Mouse (Mus musculus) heart, adult 2 months (tissue): Measurements from ENCODE around the gene Ccna1. TPM values are rescaled to one million over a fixed set of nuclear protein-coding genes. Genes with fewer than 3 reads are reported as not detected.
A peak's percentile ranks its signal among the peaks of the same experiment; 100 is the strongest.

Experiments
- DNase-seq, 2 experiments: peaks; one replicate each; pipeline ENCODE4 v3.0.0; 2021
- H3K27ac ChIP-seq: fragments of 200-600 bp; 2 replicates; pipeline ENCODE4 v1.8.1; 2022
- H3K27me3 ChIP-seq: fragments of 200-500 bp; 2 replicates; pipeline ENCODE4 v1.6.1; 2012; ENCODE audit warnings: mild to moderate bottlenecking, low read length, inconsistent platforms, mixed read lengths; ENCODE audit not compliant: control insufficient read depth, insufficient read depth
- H3K36me3 ChIP-seq: fragments of 200-500 bp; 2 replicates; pipeline ENCODE4 v1.6.1; 2012; ENCODE audit warnings: low read length, inconsistent platforms; ENCODE audit not compliant: control insufficient read depth, insufficient read depth
- H3K4me1 ChIP-seq: fragments of 200-500 bp; 2 replicates; pipeline ENCODE4 v1.6.1; 2011; ENCODE audit warnings: low read length; ENCODE audit not compliant: control insufficient read depth, insufficient read depth
- H3K4me3 ChIP-seq: fragments of 200-600 bp; 2 replicates; pipeline ENCODE4 v1.8.1; 2022
- H3K79me2 ChIP-seq: fragments of 200-500 bp; replicated peaks from 2 replicates; pipeline ENCODE4 v1.6.1; 2012; ENCODE audit warnings: mild to moderate bottlenecking, inconsistent platforms, low read length, moderate library complexity, mixed read lengths; ENCODE audit not compliant: control insufficient read depth, insufficient read depth
- H3K9ac ChIP-seq: fragments of 200-500 bp; 2 replicates; pipeline ENCODE4 v1.6.1; 2012; ENCODE audit warnings: low read depth, mild to moderate bottlenecking, control low read depth, inconsistent platforms, low read length, mixed read lengths
- CTCF ChIP-seq: fragments of 200-600 bp; IDR thresholded peaks from 2 replicates; pipeline ENCODE4 v1.8.1; 2022; ENCODE audit warnings: antibody characterized with exemption, mild to moderate bottlenecking, moderate library complexity
- EP300 ChIP-seq: fragments of 200-500 bp; IDR thresholded peaks from 2 replicates; pipeline ENCODE4 v1.6.1; 2011; ENCODE audit warnings: low read depth, low read length, control low read depth; ENCODE audit not compliant: insufficient read depth
- POLR2A ChIP-seq: fragments of 200-500 bp; IDR thresholded peaks from 2 replicates; pipeline ENCODE4 v1.6.1; 2011; ENCODE audit warnings: mild to moderate bottlenecking, low read depth, low read length, control low read depth; ENCODE audit not compliant: insufficient read depth
- WGBS: fragments of 180-500 bp; shearing (Covaris S2); methylation state at CpG from one replicate; pipeline ENCODE4 v1.1.7; 2018; 5-methylcytosine and 5-hydroxymethylcytosine counted together
- intact Hi-C: fragments of 180-260 bp; cut with DNase I; formaldehyde crosslinking; loops from one replicate; pipeline ENCODE4 v1.15.1; 2025
- polyA plus RNA-seq: library from polyadenylated mRNA; depleted of rRNA; stranded (reverse); fragments of >200 nt; gene quantifications from 2 replicates; pipeline ENCODE4 v1.2.3, GENCODE M21; 2012
- total RNA-seq, 2 experiments: library from RNA; stranded (reverse); gene quantifications; 2 replicates each; pipeline ENCODE4 v1.2.3; 2021

Ccna1 gene
- total and polyA plus RNA-seq, 3 experiments = 0.08 TPM; not detected in 2

DNA sequence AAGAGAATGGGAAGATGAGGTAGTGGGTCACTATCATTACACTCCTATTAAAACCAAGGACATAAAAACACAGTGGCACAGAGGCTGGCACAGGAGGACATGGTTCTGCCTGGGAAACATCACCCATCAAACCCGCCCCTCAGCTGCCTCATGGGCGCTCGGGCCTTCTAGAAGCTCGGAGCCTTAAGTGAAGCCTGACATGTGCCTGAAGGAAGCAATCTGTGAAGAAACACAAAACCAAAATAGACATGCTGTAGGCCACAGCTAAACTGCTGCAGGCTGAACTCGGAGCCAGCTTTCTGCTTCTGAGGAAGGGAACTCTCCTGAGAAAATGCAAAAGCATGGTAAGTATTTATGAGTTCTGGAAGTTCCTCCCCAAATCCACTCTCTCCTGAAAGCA lies 31.6 kb upstream of the Ccna1 start:
- intact Hi-C loops = no loop called here
- WGBS = 76% methylated on average over 5 of the region's 5 CpGs
- H3K27ac ChIP-seq = no peak overlapping the region
- H3K36me3 ChIP-seq = no peaks in the 10 kb centered on the region
- no peak for TF ChIP-seq POLR2A
- no peak for TF ChIP-seq EP300
- no peak for TF ChIP-seq CTCF
- no peak overlapping the region for H3K9ac ChIP-seq
- H3K4me3 ChIP-seq = no peak overlapping the region
- no peaks in the 10 kb centered on the region for H3K79me2 ChIP-seq
- no peaks in the 10 kb centered on the region for H3K4me1 ChIP-seq
- no peak for DNase-seq
- H3K27me3 ChIP-seq = no peaks in the 10 kb centered on the region

- DNase-seq = no peak
- intact Hi-C loops = no loop called here
- Histone ChIP-seq H3K27me3 (no peaks in the 10 kb centered on the region), H3K79me2 (no peaks in the 10 kb centered on the region), H3K4me1 (no peaks in the 10 kb centered on the region), H3K36me3 (no peaks in the 10 kb centered on the region), H3K9ac (no peak overlapping the region), H3K4me3 (no peak overlapping the region), H3K27ac (no peak overlapping the region)
- TF ChIP-seq CTCF = no peak
- TF ChIP-seq EP300 = no peak
- no peak for TF ChIP-seq POLR2A
- WGBS = 59% methylated on average over 3 of the region's 3 CpGs
These were observed 30.4 kb upstream of the Ccna1 start for GRCm38 (mm10) chr3:55085716-55086115.

DNA sequence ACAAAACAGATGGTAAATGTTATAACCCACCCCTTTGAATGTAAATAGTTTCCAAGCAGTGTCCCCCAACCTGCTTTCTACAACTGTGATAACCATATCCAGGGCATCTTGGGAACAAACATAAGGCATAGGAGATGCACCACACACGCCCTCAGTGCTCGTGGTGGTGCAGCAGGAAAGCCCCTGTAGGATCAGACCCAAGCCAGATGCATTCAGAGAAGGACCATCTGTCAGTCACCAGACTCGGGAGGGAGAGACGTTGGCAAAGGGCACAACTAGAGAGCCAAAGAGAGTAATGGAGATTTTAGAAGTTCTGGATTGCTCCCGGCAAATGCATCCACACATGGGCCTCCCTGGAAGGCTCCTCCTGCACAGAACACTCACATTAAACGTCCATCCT lies 29.5 kb upstream of the Ccna1 start:
- no peak overlapping the region for H3K4me3 ChIP-seq
- H3K79me2 ChIP-seq = no peaks in the 10 kb centered on the region
- 66% methylated on average over 6 of the region's 6 CpGs for WGBS
- intact Hi-C loops = no loop called here
- no peaks in the 10 kb centered on the region for H3K4me1 ChIP-seq
- H3K27me3 ChIP-seq = no peaks in the 10 kb centered on the region
- no peaks in the 10 kb centered on the region for H3K36me3 ChIP-seq
- no peak overlapping the region for H3K27ac ChIP-seq
- TF ChIP-seq EP300 = no peak
- TF ChIP-seq POLR2A = no peak
- TF ChIP-seq CTCF = no peak
- no peak overlapping the region for H3K9ac ChIP-seq
- no peak for DNase-seq

DNA sequence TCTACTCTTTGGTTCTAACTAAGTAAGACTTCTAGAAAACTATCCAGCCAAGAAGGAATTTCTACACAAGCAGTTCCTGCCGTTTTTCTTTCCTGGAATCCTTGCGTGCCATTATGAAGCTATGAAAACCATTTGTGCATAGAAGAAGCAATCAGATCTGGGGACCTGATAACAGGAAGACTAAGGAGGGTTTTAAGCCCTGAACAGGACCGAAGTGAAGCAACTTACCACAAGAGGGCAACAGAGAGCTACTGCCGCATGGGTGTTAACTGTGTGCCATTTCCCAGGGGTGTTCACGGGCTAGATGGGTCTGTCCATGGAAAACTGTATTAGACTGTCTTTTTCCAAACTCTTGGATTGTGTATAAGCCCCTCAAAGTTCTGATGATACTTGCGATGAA lies 24.8 kb upstream of the Ccna1 start:
- no peak overlapping the region for H3K27ac ChIP-seq
- TF ChIP-seq POLR2A (no peak), CTCF (peak; percentile 99), EP300 (peak; percentile 63; the same call in 1 of the 2 replicates)
- no peaks in the 10 kb centered on the region for H3K36me3 ChIP-seq
- H3K27me3 ChIP-seq = no peaks in the 10 kb centered on the region
- H3K4me3 ChIP-seq = no peak overlapping the region
- no peaks in the 10 kb centered on the region for H3K79me2 ChIP-seq
- H3K4me1 ChIP-seq = no peaks in the 10 kb centered on the region
- no peak overlapping the region for H3K9ac ChIP-seq
- intact Hi-C loops = loop anchor here (1.0 to 2.0 kb wide), 3 partner anchors 31 to 275 kb away; no protein-coding TSS in a partner anchor
- WGBS = 7% methylated on average over 6 of the region's 6 CpGs
- DNase-seq = peak; percentile 65

GRCm38 (mm10) chr3:55079619-55080018 lies 24.3 kb upstream of the Ccna1 start:
- H3K4me1 ChIP-seq = no peaks in the 10 kb centered on the region
- DNase-seq = no peak
- 57% methylated on average over 8 of the region's 8 CpGs for WGBS
- H3K79me2 ChIP-seq = no peaks in the 10 kb centered on the region
- no peak overlapping the region for H3K9ac ChIP-seq
- H3K27me3 ChIP-seq = no peaks in the 10 kb centered on the region
- no peak for TF ChIP-seq POLR2A
- no peak for TF ChIP-seq EP300
- no peak for TF ChIP-seq CTCF
- no peak overlapping the region for H3K4me3 ChIP-seq
- H3K36me3 ChIP-seq = no peaks in the 10 kb centered on the region
- no peak overlapping the region for H3K27ac ChIP-seq
- intact Hi-C loops = loop anchor here (1.0 to 2.0 kb wide), 3 partner anchors 31 to 275 kb away; no protein-coding TSS in a partner anchor

DNA sequence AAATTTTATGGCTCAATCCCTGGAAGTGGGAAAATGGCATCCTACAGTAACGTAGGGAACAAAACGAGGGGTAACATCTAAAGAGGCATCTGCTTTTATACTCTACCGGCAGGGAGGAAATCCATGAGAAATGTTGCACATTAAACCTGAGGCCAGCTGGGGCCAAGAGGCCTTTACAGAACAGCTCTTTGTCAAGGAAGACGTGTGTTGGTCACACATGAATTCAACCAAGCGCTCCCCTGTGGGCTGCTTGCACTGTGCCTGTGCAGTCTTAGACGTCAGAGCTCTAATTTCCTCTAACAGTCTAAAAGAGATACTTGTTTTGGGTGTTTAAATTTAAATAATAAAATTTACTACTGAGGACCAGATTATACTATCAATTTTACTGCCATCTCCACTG lies 22.9 kb upstream of the Ccna1 start:
- Histone ChIP-seq H3K27me3 (no peaks in the 10 kb centered on the region), H3K4me1 (no peaks in the 10 kb centered on the region), H3K36me3 (no peaks in the 10 kb centered on the region), H3K27ac (no peak overlapping the region), H3K4me3 (no peak overlapping the region), H3K9ac (no peak overlapping the region), H3K79me2 (no peaks in the 10 kb centered on the region)
- no peak for TF ChIP-seq CTCF
- TF ChIP-seq POLR2A = no peak
- no peak for TF ChIP-seq EP300
- 50% methylated on average over 6 of the region's 6 CpGs for WGBS
- intact Hi-C loops = no loop called here
- no peak for DNase-seq

DNA sequence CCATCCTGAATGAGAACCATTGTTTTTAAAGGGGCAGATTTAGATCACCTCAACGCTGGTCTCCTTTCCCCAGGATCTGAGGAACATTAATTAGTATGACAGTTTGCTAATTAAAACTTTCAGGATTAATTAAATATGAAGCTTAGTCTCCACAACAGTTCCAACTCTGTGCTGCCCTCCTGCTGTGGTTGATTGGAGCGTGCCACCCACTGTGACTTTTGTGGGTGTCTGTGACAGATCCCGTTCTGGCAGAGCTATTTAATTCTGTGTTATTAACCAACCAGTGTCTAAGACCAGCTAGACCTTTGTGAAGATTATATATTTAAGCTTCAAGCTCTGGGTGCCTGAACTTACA lies 20.0 kb upstream of the Ccna1 start:
- 65% methylated on average over 3 of the region's 3 CpGs for WGBS
- Histone ChIP-seq H3K27ac (no peak overlapping the region), H3K36me3 (no peaks in the 10 kb centered on the region), H3K79me2 (no peaks in the 10 kb centered on the region), H3K4me1 (no peaks in the 10 kb centered on the region), H3K27me3 (no peaks in the 10 kb centered on the region), H3K9ac (no peak overlapping the region), H3K4me3 (no peak overlapping the region)
- intact Hi-C loops = no loop called here
- DNase-seq = no peak
- TF ChIP-seq CTCF (no peak), POLR2A (no peak), EP300 (no peak)
